Mouse (Mus musculus): ENCODE measurements around the gene Exosc9. TPM values are rescaled to one million over a fixed set of nuclear protein-coding genes. Genes with fewer than 3 reads are reported as not detected.
A peak's percentile ranks its signal among the peaks of the same experiment; 100 is the strongest.

Gene Exosc9
- polyA plus RNA-seq, 1 experiment from 2014 or later: 32.7 TPM

DNA sequence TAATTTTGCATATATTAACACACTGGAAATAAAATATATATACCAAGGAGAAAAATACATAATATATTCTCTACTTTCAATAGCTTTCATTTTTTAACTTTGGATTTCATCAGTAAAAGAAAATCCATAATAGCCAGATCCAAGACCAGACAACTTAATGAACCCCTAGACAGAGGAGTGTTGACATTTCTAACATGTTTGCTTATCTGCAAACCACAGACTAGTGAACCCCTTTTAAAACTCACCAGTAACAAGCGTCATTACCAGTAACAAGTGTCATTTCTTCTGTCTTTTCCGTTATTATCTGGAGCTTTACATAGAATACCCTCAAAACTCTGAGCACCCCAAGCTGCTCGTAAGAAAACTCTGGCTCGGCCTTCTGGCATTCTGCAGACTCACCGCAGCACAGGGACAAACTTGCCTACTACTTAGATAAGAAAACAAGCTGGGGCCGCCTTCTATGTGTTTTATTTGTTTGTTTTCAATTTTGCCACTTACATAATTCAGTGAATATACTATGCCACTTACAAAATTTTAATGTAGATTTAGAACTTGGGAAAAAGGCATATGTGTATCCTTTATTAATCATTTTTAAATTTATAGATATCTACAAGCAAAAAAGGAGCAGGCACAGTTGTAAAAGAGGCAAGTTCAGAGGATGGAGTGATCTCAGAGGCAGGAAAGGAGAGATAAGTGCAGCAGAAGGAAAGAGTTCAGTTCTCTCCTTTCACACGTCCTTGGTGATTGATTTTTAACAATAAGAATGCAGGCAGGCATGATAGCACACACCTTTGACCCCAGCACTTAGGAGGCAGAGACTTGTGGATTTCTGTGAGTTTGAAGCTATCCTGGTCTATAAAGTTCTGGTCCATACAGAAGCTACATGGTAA is 53.7 kb downstream of the Exosc9 start:
- H3K27ac ChIP-seq (ENCODE audit: low read length): no peak overlapping the region
- DNase-seq (ENCODE audit: low spot score): no peak
- WGBS: 67% methylated on average over 7 of the region's 7 CpGs
- no peaks in the 10 kb centered on the region for H3K9me3 ChIP-seq (ENCODE audit: low read length)
- ATAC-seq: no peak
- TF ChIP-seq EP300 (IDR thresholded peaks at IDR 0.05) (no peak), CTCF (IDR thresholded peaks at IDR 0.05) (no peak)
- no peaks in the 10 kb centered on the region for H3K36me3 ChIP-seq (ENCODE audit: insufficient read depth, low read length)
- H3K4me2 ChIP-seq (replicated peaks; ENCODE audit: low read depth, low read length): no peak overlapping the region
- no peak overlapping the region for H3K4me3 ChIP-seq (ENCODE audit: low read depth, low read length)
- H3K27me3 ChIP-seq (replicated peaks; ENCODE audit: insufficient read depth, low read length): no peaks in the 10 kb centered on the region
- no peak overlapping the region for H3K9ac ChIP-seq (replicated peaks; ENCODE audit: low read depth)
- no peaks in the 10 kb centered on the region for H3K4me1 ChIP-seq (ENCODE audit: insufficient read depth, low read depth, low read length)

DNA sequence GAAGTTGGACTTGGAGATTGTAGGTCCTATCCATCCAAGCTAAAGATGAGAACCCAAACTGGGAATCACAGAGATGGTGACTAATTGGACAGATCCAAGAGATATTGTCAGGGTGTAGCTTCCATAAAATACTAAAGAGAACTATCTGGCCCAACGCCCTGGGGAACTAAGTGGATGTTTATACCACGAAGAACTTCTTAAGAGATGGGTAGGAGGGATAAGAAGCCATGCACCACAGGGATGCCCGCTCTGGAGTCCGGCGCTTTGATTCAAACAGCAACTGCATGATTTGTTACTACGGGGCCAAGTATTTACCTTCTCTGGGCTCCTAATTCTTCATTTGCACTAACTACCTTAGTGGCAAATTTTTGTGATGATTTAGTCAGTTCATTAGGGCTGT is 60.3 kb downstream of the Exosc9 start:
- 3% methylated on average over 6 of the region's 6 CpGs for WGBS

DNA sequence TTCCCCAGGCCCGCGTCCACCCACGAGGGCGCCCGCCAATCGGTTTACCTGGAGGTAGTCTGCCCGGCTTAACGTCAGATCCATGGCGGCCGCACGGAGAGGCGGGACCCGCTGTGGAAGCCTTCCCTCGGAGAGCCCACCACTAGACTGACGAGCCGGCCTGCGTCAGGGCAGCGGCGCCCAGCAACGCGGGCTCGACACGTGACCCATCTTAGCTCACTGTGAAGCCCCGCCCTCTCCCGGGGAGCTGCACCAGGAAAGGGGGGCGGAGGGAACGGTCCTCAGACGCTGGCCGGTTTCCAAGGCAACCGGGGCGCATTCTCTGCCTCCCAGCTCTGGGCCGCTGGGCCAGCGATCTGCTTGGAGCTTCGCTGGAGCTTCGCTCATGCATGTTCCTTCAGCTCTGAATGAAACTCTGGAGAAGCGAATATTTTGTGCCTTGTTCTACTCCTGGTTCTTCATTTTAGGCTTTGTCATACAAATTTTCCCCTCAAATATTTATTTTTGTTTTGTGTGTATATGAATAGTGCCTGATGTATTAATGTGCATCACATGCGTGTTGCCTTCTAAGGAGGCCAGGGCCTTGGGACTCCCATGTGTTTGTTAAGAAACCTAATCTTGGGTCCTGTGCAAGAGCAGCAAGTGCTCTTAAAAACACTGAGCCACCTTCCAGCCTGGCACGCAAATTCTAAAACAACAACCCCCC is 60.9 kb downstream of the Exosc9 start, which contains the start of gene Bbs7:
Gene Bbs7 (minus strand): TSS at position 276 of the 706 bp plus-strand sequence.
- Histone ChIP-seq H3K27me3 (replicated peaks; ENCODE audit: insufficient read depth, low read length) (no peaks in the 10 kb centered on the region), H3K4me3 (ENCODE audit: low read depth, low read length) (peak within 1 kb of the TSS; percentile 63), H3K27ac (ENCODE audit: low read length) (0 out of 2 replicates have a peak within 1 kb of the TSS, but pooled peaks have one; percentile 38), H3K36me3 (ENCODE audit: insufficient read depth, low read length) (no peaks in the 10 kb centered on the region), H3K4me1 (ENCODE audit: insufficient read depth, low read depth, low read length) (no peaks in the 10 kb centered on the region), H3K9me3 (ENCODE audit: low read length) (no peaks in the 10 kb centered on the region), H3K9ac (replicated peaks; ENCODE audit: low read depth) (peak within 1 kb of the TSS; percentile 51), H3K4me2 (replicated peaks; ENCODE audit: low read depth, low read length) (peak within 1 kb of the TSS; percentile 85)
- 5% methylated on average over 31 of the region's 38 CpGs for WGBS
- peak; percentile 100 for ATAC-seq
- no peak for TF ChIP-seq CTCF (IDR thresholded peaks at IDR 0.05)
- no peak for TF ChIP-seq EP300 (IDR thresholded peaks at IDR 0.05)
- peak; percentile 98 for DNase-seq (ENCODE audit: low spot score)

More for the DNA sequence above, 60.3 kb downstream of the Exosc9 start:
- no peaks in the 10 kb centered on the region for H3K9me3 ChIP-seq (ENCODE audit: low read length)
- H3K27ac ChIP-seq (ENCODE audit: low read length): 0 out of 2 replicates have a peak overlapping the region, but pooled peaks have one; percentile 38
- H3K27me3 ChIP-seq (replicated peaks; ENCODE audit: insufficient read depth, low read length): no peaks in the 10 kb centered on the region
- H3K4me3 ChIP-seq (ENCODE audit: low read depth, low read length): peak overlapping the region; percentile 63
- H3K4me2 ChIP-seq (replicated peaks; ENCODE audit: low read depth, low read length): peak overlapping the region; percentile 85
- ATAC-seq (peak; percentile 13; the same call in 1 of the 2 replicates), DNase-seq (ENCODE audit: low spot score) (peak; percentile 5)
- TF ChIP-seq CTCF (IDR thresholded peaks at IDR 0.05): no peak
- H3K9ac ChIP-seq (replicated peaks; ENCODE audit: low read depth): peak overlapping the region; percentile 51
- no peaks in the 10 kb centered on the region for H3K4me1 ChIP-seq (ENCODE audit: insufficient read depth, low read depth, low read length)
- no peaks in the 10 kb centered on the region for H3K36me3 ChIP-seq (ENCODE audit: insufficient read depth, low read length)

DNA sequence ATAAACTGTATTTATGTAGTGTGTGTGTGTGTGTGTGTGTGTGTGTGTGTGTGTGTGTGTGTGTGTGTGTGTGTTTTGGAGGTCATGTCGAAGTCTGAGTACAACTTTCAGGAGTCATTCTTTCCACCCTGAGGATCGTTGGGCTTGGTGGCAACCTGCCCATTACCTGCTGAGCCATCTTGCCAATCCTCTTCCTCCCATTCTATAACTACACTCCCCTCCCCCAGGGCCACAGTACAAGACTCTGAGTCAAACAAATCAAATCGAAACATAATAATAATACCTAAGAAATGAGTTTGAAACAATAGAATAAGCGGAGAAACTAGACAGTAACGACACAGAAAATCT is 61.5 kb downstream of the Exosc9 start:
- Histone ChIP-seq H3K27me3 (replicated peaks; ENCODE audit: insufficient read depth, low read length) (no peaks in the 10 kb centered on the region), H3K4me1 (ENCODE audit: insufficient read depth, low read depth, low read length) (no peaks in the 10 kb centered on the region), H3K4me3 (ENCODE audit: low read depth, low read length) (no peak overlapping the region), H3K36me3 (ENCODE audit: insufficient read depth, low read length) (no peaks in the 10 kb centered on the region), H3K4me2 (replicated peaks; ENCODE audit: low read depth, low read length) (no peak overlapping the region), H3K9ac (replicated peaks; ENCODE audit: low read depth) (no peak overlapping the region), H3K27ac (ENCODE audit: low read length) (no peak overlapping the region), H3K9me3 (ENCODE audit: low read length) (no peaks in the 10 kb centered on the region)
- TF ChIP-seq CTCF (IDR thresholded peaks at IDR 0.05) (no peak), EP300 (IDR thresholded peaks at IDR 0.05) (no peak)
- 67% methylated on average over 5 of the region's 5 CpGs for WGBS
- DNase-seq (ENCODE audit: low spot score) (no peak), ATAC-seq (no peak)

Other genes with a start within 250 kb of the Exosc9 start
- 449 and 491 TPM in 2 replicates for gene Anxa5, start 76.7 kb upstream of the Exosc9 start, polyA plus RNA-seq (2015; fragmentation: Nextera tagmentation; extraction: Ambion mirVana)
- 6.9 and 8.0 TPM in 2 replicates for gene 1810062G17Rik, start 76.7 kb upstream of the Exosc9 start, polyA plus RNA-seq (2015; fragmentation: Nextera tagmentation; extraction: Ambion mirVana)
- gene Gm11549, start 30.8 kb upstream of the Exosc9 start, polyA plus RNA-seq (2015; fragmentation: Nextera tagmentation; extraction: Ambion mirVana): not detected in 2 replicates
- 7.3 and 9.8 TPM in 2 replicates for gene Ccna2, start 19.5 kb downstream of the Exosc9 start, polyA plus RNA-seq (2015; fragmentation: Nextera tagmentation; extraction: Ambion mirVana)
- 8.0 and 8.8 TPM in 2 replicates for gene Bbs7, start 60.9 kb downstream of the Exosc9 start, polyA plus RNA-seq (2015; fragmentation: Nextera tagmentation; extraction: Ambion mirVana)
- 3.1 and 3.3 TPM in 2 replicates for gene Trpc3, start 137.6 kb downstream of the Exosc9 start, polyA plus RNA-seq (2015; fragmentation: Nextera tagmentation; extraction: Ambion mirVana)

Measured in lung, postnatal 0 days (tissue).